Mouse (Mus musculus) NIH3T3 (cell line): ENCODE results near the gene B4galt4.

Experiments
- DNase-seq: peaks from one replicate; pipeline ENCODE4 v3.0.0-alpha.2; 2012; ENCODE audit warnings: low read depth

Gene B4galt4

GRCm38 (mm10) chr16:38729139-38729538 lies 12.9 kb upstream of the B4galt4 start:
- DNase-seq: no peak

- DNase-seq: peak; percentile 80
Observed at GRCm38 (mm10) chr16:38729610-38730288, 12.3 kb upstream of the B4galt4 start.

- no peak for DNase-seq
Observed at GRCm38 (mm10) chr16:38730921-38731320, 11.1 kb upstream of the B4galt4 start.

DNA sequence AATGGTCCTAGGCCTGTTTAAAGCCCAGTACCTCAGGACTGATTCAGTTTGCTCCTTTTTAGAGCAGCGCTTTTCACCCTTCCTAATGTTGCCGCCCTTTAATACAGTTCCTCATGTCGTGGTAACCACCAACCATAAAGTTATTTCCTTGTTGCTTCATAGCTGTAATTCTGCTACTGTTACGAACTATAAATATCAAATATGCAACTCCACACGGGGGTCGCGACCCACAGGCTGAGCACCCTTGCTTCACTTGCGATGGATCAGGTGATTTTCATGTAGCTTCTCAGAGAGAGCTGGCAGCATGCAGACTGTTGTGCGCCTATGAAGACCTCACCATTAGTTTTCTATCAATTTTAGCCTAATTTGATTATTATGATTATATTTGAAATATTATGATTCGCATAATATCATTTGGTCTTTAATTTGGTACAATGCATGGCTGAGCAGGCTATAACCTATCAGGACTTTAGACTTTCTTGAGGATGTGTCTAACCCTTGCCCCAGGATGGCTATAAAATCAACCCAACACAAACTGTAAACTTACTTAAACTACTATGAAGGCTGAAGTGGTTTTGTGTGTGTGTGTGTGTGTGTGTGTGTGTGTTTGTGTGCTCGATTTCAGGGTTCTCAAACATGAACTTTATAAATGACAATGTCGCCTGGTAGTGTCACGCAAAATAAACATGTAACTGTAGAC lies 710 bp upstream of the B4galt4 start:
- DNase-seq: no peak

GRCm38 (mm10) chr16:38742659-38743131 lies 631 bp downstream of the B4galt4 start:
- DNase-seq: no peak

DNA sequence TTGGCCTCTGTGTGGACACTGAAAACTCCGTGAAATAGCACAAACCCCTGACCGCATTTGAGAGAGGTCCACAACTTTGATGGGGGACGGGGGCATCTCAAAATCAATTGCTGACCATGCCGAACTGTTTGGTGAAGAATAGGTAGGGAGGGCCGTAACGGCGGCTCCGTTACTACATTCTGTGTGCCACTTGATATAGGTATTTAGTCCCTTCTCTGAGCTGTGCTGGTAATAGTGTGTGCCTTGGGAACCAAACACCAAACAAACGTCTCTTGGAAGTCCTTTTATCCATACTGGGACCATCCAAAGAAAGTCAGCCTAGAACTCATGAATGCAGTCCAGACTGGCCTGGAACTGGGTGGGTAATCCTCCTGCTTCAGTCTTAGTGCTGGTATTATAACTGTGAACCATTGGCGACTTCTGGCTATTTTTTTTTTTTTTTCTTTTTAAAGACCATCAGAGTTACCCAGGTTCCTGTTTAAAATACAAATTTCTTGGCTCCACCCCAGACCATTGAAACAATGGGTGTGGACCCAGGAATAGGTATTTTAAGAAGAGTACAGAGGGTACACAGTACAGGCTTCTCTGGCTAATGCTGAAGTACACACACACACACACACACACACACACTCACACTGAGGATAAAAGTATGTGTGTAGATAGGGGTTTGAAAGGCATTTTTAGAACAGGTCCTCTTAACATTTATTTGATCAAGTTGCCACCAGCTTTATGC lies 2.0 kb downstream of the B4galt4 start:
- DNase-seq: no peak

DNA sequence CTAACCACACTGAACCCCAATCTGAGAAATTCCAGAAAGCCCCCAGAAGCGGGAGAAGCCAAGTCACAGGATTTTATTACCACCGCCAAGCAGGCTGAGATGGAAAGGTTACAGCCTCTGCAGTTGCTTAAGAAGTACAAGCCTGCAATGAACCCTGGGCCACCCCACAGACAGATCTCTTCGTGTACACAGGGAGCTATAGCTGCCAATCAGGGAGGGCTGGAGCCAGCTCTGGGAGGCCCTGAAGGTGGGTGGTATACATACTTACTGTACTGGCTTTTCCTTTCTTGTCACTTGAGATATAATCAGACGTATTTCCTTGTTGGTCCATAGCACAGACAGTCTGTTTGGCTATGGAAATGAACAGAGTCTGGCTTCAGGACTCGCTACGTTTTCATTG lies 8.7 kb downstream of the B4galt4 start:
- DNase-seq: no peak

DNA sequence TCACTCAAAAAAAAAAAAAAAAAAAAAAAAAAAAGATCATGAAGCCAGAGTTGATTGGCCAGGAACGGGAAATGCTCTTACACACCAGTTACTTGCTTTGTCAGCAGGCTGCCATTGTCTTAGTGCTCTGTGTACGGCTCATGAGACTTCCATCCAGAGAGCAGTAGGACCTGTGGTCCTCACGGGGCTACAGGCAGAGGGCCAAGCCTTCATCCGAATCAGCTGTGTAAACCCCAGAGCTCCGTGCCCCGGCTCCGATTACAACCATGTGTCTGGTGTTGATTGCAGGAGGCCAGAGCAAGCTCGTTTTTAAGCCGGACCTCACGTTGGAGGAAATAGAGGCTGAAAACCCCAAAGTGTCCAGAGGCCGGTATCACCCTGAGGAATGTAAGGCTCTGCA lies 11.6 kb downstream of the B4galt4 start:
- peak; percentile 25 for DNase-seq

- no peak for DNase-seq
Observed at GRCm38 (mm10) chr16:38755452-38756176, 13.6 kb downstream of the B4galt4 start.

DNA sequence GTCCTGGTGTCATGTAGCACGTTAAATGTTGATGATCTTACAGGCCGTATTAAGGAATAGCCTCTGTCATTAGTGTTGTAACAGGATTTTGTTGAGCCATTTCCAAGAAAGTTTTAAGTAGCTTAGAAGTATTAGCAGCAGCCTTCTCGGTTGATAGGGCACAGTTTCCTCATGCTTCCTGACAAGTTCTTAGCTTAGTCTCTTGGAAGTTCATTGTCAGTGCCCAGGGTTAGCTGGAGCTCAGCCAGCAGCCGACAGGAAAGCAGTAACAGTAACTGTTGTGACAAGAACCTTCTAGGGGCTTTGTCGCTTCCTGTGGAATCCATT lies 14.1 kb downstream of the B4galt4 start:
- DNase-seq: no peak

- peak; percentile 9 for DNase-seq
Observed at GRCm38 (mm10) chr16:38756572-38756971, 14.5 kb downstream of the B4galt4 start.

DNA sequence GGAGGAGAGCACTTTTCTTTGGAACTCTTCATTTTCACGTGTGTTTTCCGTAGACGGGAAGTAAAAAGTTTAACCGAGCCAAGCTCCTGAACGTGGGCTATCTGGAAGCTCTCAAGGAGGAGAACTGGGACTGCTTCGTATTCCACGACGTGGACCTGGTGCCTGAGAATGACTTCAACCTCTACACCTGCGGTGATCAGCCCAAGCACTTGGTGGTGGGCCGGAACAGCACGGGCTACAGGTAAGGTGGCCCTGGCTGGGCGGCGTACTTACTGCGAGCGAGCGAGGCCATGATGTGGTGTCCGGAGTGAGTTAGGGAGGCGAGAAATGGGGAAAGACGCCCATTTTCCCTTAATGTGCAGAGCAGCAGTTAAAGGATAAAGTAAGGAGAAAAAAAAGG lies 15.6 kb downstream of the B4galt4 start:
- no peak for DNase-seq

DNA sequence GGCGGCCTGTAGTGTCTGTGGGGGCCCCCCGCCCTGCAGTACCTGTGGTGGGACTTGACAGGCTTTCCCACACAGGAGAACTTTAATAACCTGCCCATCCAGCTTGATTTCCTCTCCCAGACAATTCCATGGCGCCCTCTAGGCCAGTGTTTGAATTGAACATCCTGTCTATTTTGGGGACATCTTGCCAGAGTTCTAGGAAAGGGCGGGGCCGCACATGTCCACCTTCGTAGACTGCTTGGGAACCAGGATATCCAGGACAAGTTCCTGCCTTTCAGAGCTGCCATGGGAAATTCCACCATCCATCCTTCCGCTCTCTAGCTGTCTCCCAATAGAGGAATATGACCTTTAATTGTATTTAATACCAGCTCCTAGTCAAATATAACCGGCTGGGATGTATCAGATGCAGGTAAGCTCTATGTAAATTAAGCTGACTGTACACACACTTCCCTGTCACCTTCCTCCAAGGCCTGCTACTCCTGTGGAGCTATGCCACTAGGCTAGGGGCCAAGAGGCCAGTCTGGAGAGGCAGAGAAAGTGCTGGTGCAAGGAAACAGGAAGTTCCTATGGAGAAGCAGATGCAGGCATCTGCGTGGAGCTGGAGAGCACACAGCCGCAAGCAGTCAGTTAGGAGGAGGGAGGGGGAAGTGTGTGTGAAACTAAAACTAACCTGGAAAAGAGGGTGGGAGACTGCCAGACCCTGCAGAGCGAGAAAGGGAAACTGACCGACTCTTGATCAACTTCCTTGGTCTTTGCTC lies 16.2 kb downstream of the B4galt4 start:
- DNase-seq: no peak

DNA sequence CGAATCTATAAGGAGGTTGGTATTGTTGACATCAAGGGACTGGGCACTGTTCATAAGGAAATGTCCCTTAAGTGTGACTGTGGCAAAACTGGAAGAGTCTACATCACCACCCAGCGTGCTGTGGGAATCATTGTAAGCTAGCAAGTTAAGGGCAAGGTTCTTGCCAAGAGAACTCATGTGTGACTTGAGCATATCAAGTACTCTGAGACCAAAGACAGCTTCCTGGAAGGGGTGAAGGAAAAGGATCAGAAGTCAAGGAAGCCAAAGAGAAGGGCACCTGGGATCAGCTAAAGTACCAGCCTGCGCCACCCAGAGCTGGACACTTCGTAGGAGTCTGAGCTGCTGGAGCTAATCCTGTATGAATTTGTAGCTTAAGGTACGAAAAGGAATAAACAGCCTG lies 18.2 kb downstream of the B4galt4 start:
- no peak for DNase-seq

GRCm38 (mm10) chr16:38760834-38761375 lies 18.8 kb downstream of the B4galt4 start:
- no peak for DNase-seq

DNA sequence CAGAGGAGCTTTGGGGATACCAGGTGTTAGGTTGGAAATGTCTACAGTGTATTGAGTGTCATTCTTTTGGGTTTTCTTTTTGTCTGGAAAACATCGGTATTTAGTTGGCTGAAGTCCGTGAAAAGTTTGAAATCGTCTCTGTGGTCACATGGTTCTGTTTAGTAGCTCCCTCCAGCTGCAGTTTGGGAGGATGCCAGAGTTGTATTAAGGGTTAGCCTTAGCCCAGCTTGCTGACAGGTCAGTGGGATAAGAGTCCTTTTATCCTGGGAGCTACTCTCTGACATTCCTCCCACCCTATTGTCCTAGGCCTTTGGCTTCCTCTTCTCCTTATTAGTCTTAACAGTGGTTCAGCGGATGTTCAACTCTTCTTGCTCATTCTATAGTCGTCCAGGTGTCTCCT lies 19.9 kb downstream of the B4galt4 start:
- DNase-seq: no peak

DNA sequence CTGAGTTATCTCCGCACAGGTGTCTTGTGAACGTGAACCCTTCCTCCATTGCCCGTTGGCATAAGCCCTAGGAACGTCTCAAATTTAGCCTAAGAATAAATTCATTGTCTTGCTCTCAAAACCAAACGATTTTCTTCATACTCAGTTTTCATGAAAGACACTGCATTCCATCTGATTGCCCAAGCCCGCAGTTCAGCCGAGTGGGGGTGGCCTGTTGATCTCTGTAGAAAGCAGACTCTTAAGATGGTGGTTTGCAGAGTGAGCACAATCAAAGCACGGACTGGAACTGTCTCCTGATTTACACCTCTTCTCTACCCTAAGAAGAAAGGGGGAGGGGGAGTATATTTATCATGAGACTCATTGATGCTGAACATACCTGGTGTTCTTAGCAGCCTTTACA lies 20.3 kb downstream of the B4galt4 start:
- DNase-seq: no peak

DNA sequence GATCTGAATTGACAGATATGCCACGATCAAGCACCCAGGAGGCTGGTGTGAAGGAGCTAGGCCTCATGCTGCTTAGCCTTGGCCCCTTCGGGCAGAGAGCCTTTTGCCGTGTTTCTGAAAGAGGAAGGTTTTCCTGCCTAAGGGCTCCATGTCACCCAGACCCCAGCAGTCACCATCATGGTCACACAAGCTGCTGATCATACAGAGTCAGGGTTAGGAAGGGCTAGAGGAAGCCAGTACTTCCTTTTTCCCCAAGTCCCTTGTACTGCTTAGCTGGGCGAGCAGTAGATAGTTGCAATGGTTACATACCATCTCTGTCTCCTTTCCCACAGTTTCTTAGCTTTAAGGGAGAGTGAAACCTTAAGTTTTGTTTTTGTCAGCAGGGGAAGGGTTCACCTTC lies 21.4 kb downstream of the B4galt4 start:
- DNase-seq: no peak

DNA sequence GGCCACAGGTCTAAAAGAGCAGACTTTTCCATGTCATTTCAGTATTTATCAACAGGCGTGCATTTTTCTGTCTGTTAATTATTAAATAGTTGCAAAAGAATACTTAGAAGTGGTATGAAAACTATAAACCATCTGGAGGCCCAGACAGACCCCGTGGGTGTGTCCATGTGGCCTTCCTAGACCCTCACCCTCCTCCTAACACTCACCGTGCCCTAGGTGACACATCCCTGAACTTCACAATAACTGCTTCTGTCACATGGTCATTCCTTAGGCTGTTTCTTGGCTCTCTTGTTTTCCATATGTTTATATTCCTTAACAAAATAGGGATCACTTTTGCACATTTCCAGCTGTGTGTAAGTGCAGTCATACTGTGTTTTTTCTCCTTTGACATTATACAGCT lies 24.6 kb downstream of the B4galt4 start:
- DNase-seq: no peak

DNA sequence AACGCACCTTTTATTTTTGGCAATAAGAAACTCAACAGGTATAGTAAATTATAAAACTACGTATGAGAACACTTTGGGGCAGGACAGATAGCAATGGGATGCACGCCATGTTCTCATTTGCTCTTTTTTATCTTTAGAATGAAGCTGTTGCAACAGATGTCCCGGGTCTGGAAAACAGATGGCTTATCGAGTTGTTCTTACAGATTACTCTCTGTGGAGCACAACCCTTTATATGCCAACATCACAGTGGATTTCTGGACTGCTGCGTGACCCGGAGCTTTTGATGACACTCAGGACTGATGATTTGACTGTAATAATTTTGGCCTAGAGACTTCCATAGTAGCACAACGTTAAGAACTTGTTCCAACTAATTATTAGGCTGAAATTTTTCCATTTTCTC lies 25.7 kb downstream of the B4galt4 start:
- no peak for DNase-seq

DNA sequence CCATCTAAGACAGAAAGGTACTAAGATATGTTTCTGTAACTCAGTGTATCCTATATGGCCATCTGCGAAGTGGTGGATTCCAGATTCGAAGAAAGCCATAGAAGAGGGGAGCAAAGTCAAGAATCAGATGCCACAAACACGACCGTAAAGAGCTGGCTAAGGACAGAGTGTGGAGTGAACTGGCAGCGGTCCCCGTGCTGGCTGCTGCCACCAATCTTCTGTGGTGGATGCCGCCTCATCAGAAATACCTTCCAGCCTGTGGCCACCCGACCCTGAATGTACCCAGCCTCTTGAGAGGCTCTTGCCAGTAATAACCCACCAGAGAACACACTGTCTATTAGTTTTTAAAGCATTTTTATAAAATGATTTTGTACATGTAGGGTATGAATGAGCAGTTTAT lies 26.3 kb downstream of the B4galt4 start:
- no peak for DNase-seq

DNA sequence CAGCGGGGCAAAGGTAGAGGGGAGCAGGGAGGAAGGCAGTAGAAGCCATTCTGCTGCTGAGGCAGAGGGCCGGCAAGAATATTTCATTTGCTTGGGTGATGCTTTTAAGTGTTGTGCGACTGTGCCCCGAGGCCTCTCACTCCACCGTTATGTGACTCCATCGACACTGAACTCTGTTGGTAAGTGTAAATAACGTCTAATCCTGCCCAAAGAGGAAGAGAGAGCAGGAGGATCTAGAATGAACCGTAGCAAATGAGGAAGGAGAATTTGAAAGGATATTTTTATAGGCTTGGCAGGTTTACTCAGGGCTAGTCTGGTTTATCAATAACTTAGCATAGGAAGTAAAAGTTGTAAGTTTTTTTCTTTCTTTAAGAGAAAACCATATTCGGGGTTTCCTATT lies 27.5 kb downstream of the B4galt4 start:
- DNase-seq: no peak
